Mouse (Mus musculus): ENCODE data around the gene Nucb1. TPM values are rescaled to one million over a fixed set of nuclear protein-coding genes. Genes with fewer than 3 reads are reported as not detected.

Nucb1 gene
- 289 TPM for polyA plus RNA-seq (2017; shearing (Covaris generic))

GRCm38 (mm10) chr7:45509912-45510787, at the start of gene Nucb1:
TSS of gene Nucb1 (minus strand) at chr7:45510406.

GRCm38 (mm10) chr7:45554744-45555143, 44.5 kb upstream of the Nucb1 start, which contains the start of gene Hsd17b14:
TSS of gene Hsd17b14 (plus strand) at chr7:45554893.

GRCm38 (mm10) chr7:45525809-45526473, 15.7 kb upstream of the Nucb1 start, which contains the start of the genes Ppp1r15a and Plekha4:
TSS of gene Ppp1r15a (minus strand) at chr7:45526268.
TSS of gene Plekha4 (plus strand) at chr7:45526330.

GRCm38 (mm10) chr7:45488293-45489204, 21.7 kb downstream of the Nucb1 start, which contains the start of gene Dhdh:
TSS of gene Dhdh (minus strand) at chr7:45488805.

GRCm38 (mm10) chr7:45486761-45487415, 23.3 kb downstream of the Nucb1 start, which contains the start of gene Gm45808:
TSS of gene Gm45808 (minus strand) at chr7:45486811.

GRCm38 (mm10) chr7:45481374-45481927, 28.8 kb downstream of the Nucb1 start, which contains the start of gene Tulp2:
TSS of gene Tulp2 (plus strand) at chr7:45481877.

GRCm38 (mm10) chr7:45466283-45467089, 43.7 kb downstream of the Nucb1 start, which contains the start of gene Bax:
TSS of gene Bax (minus strand) at chr7:45466898.

GRCm38 (mm10) chr7:45459564-45460140, 50.6 kb downstream of the Nucb1 start, which contains the start of gene Ftl1:
TSS of gene Ftl1 (minus strand) at chr7:45459884.

Other genes starting within 250 kb of the Nucb1 start
- not detected for gene Slc6a21, start 232.9 kb downstream of the Nucb1 start, polyA plus RNA-seq (2017; shearing (Covaris generic))
- 11.7 TPM for gene Trpm4, start 176.6 kb downstream of the Nucb1 start, polyA plus RNA-seq (2017; shearing (Covaris generic))
- not detected for gene Hrc, start 175.1 kb downstream of the Nucb1 start, polyA plus RNA-seq (2017; shearing (Covaris generic))
- 0.12 TPM for gene Ppfia3, start 143.4 kb downstream of the Nucb1 start, polyA plus RNA-seq (2017; shearing (Covaris generic))
- gene Lin7b, start 139.8 kb downstream of the Nucb1 start, polyA plus RNA-seq (2017; shearing (Covaris generic)), result 0.89 TPM
- 263 TPM for gene Snrnp70, start 114.7 kb downstream of the Nucb1 start, polyA plus RNA-seq (2017; shearing (Covaris generic))
- gene Kcna7, start 104.8 kb downstream of the Nucb1 start, polyA plus RNA-seq (2017; shearing (Covaris generic)), result not detected
- 0.92 TPM for gene Ntf5, start 96.7 kb downstream of the Nucb1 start, polyA plus RNA-seq (2017; shearing (Covaris generic))
- gene Lhb, start 89.6 kb downstream of the Nucb1 start, polyA plus RNA-seq (2017; shearing (Covaris generic)), result not detected
- gene Gys1, start 75.6 kb downstream of the Nucb1 start, polyA plus RNA-seq (2017; shearing (Covaris generic)), result 19.6 TPM
- gene Ruvbl2, start 72.3 kb downstream of the Nucb1 start, polyA plus RNA-seq (2017; shearing (Covaris generic)), result 67.2 TPM
- 2,196 TPM for gene Ftl1, start 50.5 kb downstream of the Nucb1 start, polyA plus RNA-seq (2017; shearing (Covaris generic))
- gene Bax, start 43.5 kb downstream of the Nucb1 start, polyA plus RNA-seq (2017; shearing (Covaris generic)), result 249 TPM
- 1.7 TPM for gene Tulp2, start 28.5 kb downstream of the Nucb1 start, polyA plus RNA-seq (2017; shearing (Covaris generic))
- gene Gm45808, start 23.6 kb downstream of the Nucb1 start, polyA plus RNA-seq (2017; shearing (Covaris generic)), result 0.88 TPM
- 1.0 TPM for gene Dhdh, start 21.6 kb downstream of the Nucb1 start, polyA plus RNA-seq (2017; shearing (Covaris generic))
- gene Ppp1r15a, start 15.9 kb upstream of the Nucb1 start, polyA plus RNA-seq (2017; shearing (Covaris generic)), result 59.4 TPM
- 0.40 TPM for gene Plekha4, start 15.9 kb upstream of the Nucb1 start, polyA plus RNA-seq (2017; shearing (Covaris generic))
- gene Hsd17b14, start 44.5 kb upstream of the Nucb1 start, polyA plus RNA-seq (2017; shearing (Covaris generic)), result 1.9 TPM
- gene Bcat2, start 59.7 kb upstream of the Nucb1 start, polyA plus RNA-seq (2017; shearing (Covaris generic)), result 64.7 TPM
- gene Fgf21, start 105.1 kb upstream of the Nucb1 start, polyA plus RNA-seq (2017; shearing (Covaris generic)), result not detected
- gene Fut1, start 106.9 kb upstream of the Nucb1 start, polyA plus RNA-seq (2017; shearing (Covaris generic)), result not detected
- 0.11 TPM for gene Izumo1, start 111.4 kb upstream of the Nucb1 start, polyA plus RNA-seq (2017; shearing (Covaris generic))
- gene Rasip1, start 117.1 kb upstream of the Nucb1 start, polyA plus RNA-seq (2017; shearing (Covaris generic)), result 1.2 TPM
- gene Mamstr, start 129.6 kb upstream of the Nucb1 start, polyA plus RNA-seq (2017; shearing (Covaris generic)), result 0.72 TPM
- gene Fut2, start 156.0 kb upstream of the Nucb1 start, polyA plus RNA-seq (2017; shearing (Covaris generic)), result 0.17 TPM
- gene Ntn5, start 173.6 kb upstream of the Nucb1 start, polyA plus RNA-seq (2017; shearing (Covaris generic)), result not detected
- gene Sec1, start 184.0 kb upstream of the Nucb1 start, polyA plus RNA-seq (2017; shearing (Covaris generic)), result 0.33 TPM
- 8.1 TPM for gene Car11, start 189.4 kb upstream of the Nucb1 start, polyA plus RNA-seq (2017; shearing (Covaris generic))
- 12.6 TPM for gene Dbp, start 194.7 kb upstream of the Nucb1 start, polyA plus RNA-seq (2017; shearing (Covaris generic))
- gene Rpl18, start 205.1 kb upstream of the Nucb1 start, polyA plus RNA-seq (2017; shearing (Covaris generic)), result 1,812 TPM
- gene Sphk2, start 207.6 kb upstream of the Nucb1 start, polyA plus RNA-seq (2017; shearing (Covaris generic)), result 37.7 TPM
- gene Fam83e, start 210.8 kb upstream of the Nucb1 start, polyA plus RNA-seq (2017; shearing (Covaris generic)), result not detected
- not detected for gene Spaca4, start 215.4 kb upstream of the Nucb1 start, polyA plus RNA-seq (2017; shearing (Covaris generic))